Mouse (Mus musculus) forebrain, embryonic 11.5 days (tissue): ENCODE results near the gene Dpf2. TPM values are rescaled to one million over a fixed set of nuclear protein-coding genes. Genes with fewer than 3 reads are reported as not detected.

ENCODE experiments used
- ATAC-seq: fragments of 200-750 bp; cut with Nextera tagmentation; replicated peaks from 2 replicates; pipeline ENCODE4 v1.8.0; 2017; ENCODE audit warnings: moderate TSS enrichment; ENCODE audit not compliant: low FRiP score
- DNase-seq: peaks from one replicate; pipeline ENCODE4 v3.0.0-alpha.2; 2017; ENCODE audit warnings: low spot score
- H3K27ac ChIP-seq: fragments of 300-500 bp; sonication (generic); 2 replicates; pipeline ENCODE4 v1.5.1; 2014; ENCODE audit warnings: low read depth, low read length
- H3K27me3 ChIP-seq: fragments of 300-500 bp; sonication (generic); 2 replicates; pipeline ENCODE4 v1.6.1; 2014; ENCODE audit warnings: mild to moderate bottlenecking, low read length, mixed read lengths; ENCODE audit not compliant: control insufficient read depth, insufficient read depth
- H3K36me3 ChIP-seq: fragments of 300-500 bp; sonication (generic); 2 replicates; pipeline ENCODE4 v1.6.1; 2014; ENCODE audit warnings: mild to moderate bottlenecking, low read length, moderate library complexity, mixed read lengths; ENCODE audit not compliant: control insufficient read depth, insufficient read depth
- H3K4me1 ChIP-seq: fragments of 300-500 bp; sonication (generic); replicated peaks from 2 replicates; pipeline ENCODE4 v1.6.1; 2014; ENCODE audit warnings: low read length, mixed read lengths; ENCODE audit not compliant: control insufficient read depth, insufficient read depth
- H3K4me2 ChIP-seq: fragments of 300-500 bp; sonication (generic); 2 replicates; pipeline ENCODE4 v1.6.1; 2014; ENCODE audit warnings: low read depth, mild to moderate bottlenecking, low read length, moderate library complexity, mixed read lengths; ENCODE audit not compliant: severe bottlenecking
- H3K4me3 ChIP-seq: fragments of 300-500 bp; sonication (generic); 2 replicates; pipeline ENCODE4 v1.5.1; 2014; ENCODE audit warnings: low read depth, low read length
- H3K9ac ChIP-seq: fragments of 300-500 bp; sonication (generic); 2 replicates; pipeline ENCODE4 v1.6.1; 2014; ENCODE audit warnings: low read length
- H3K9me3 ChIP-seq: fragments of 300-500 bp; sonication (generic); 2 replicates; pipeline ENCODE4 v1.6.1; 2016; ENCODE audit warnings: low read length, mixed read lengths; ENCODE audit not compliant: control insufficient read depth
- WGBS: fragments of 180-500 bp; shearing (Covaris S2); extraction: QIAGEN DNeasy Blood & Tissue Kit; methylation state at CpG from one replicate; pipeline ENCODE4 v1.1.7; 2014; 5-methylcytosine and 5-hydroxymethylcytosine counted together
- polyA plus RNA-seq: library from polyadenylated mRNA; unstranded; fragments of >200 nt; fragmentation: Nextera tagmentation; extraction: Ambion mirVana; gene quantifications from 2 replicates; pipeline ENCODE4 v1.2.1, GENCODE M21; 2014

The Dpf2 gene
- polyA plus RNA-seq, 1 experiment from 2014 or later: 232 TPM

- Histone ChIP-seq H3K4me3 (no peak overlapping the region), H3K4me1 (0 out of 2 replicates have a peak, but pooled peaks cover 2% of the 10 kb centered on the region), H3K4me2 (no peak overlapping the region), H3K36me3 (peaks cover 6% of the 10 kb centered on the region; the same call in 1 of the 2 replicates), H3K27me3 (no peaks in the 10 kb centered on the region), H3K9ac (no peak overlapping the region), H3K27ac (no peak overlapping the region), H3K9me3 (no peaks in the 10 kb centered on the region)
- DNase-seq: no peak
- 81% methylated on average over 4 of the region's 4 CpGs for WGBS
- no peak for ATAC-seq
These were observed 27.4 kb upstream of the Dpf2 start for GRCm38 (mm10) chr19:5940173-5940572.

DNA sequence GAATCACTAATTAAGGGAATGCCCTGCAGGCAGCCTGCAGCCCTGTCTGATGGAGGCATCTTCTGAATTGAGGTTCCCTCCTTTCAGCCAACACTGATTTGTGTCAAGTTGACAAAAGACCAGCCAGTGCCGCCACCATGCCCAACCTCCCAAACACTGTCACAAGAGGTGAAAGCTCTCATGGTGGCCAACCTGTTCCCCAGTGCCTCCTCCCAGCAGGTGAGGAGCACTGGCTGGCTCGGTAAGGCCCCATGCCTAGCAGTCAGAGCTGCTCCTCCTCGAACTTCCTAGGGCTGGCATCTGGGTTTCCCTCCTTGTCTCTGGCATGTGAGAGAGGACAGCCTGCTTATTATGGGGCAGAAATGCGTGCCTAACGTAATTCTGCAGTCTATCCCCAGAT, 26.9 kb upstream of the Dpf2 start:
- Histone ChIP-seq H3K4me1 (0 out of 2 replicates have a peak, but pooled peaks cover 2% of the 10 kb centered on the region), H3K27me3 (no peaks in the 10 kb centered on the region), H3K9ac (no peak overlapping the region), H3K4me2 (no peak overlapping the region), H3K36me3 (peaks cover 6% of the 10 kb centered on the region; the same call in 1 of the 2 replicates), H3K9me3 (no peaks in the 10 kb centered on the region), H3K4me3 (no peak overlapping the region), H3K27ac (no peak overlapping the region)
- ATAC-seq (no peak), DNase-seq (no peak)
- 85% methylated on average over 5 of the region's 5 CpGs for WGBS

- Histone ChIP-seq H3K9ac (no peak overlapping the region), H3K27me3 (no peaks in the 10 kb centered on the region), H3K9me3 (no peaks in the 10 kb centered on the region), H3K36me3 (peaks cover 6% of the 10 kb centered on the region; the same call in 1 of the 2 replicates), H3K4me1 (0 out of 2 replicates have a peak, but pooled peaks cover 2% of the 10 kb centered on the region), H3K4me3 (no peak overlapping the region), H3K27ac (no peak overlapping the region), H3K4me2 (no peak overlapping the region)
- DNase-seq: no peak
- no peak for ATAC-seq
- 89% methylated on average over 6 of the region's 6 CpGs for WGBS
These were observed 25.7 kb upstream of the Dpf2 start for GRCm38 (mm10) chr19:5938516-5938915.

DNA sequence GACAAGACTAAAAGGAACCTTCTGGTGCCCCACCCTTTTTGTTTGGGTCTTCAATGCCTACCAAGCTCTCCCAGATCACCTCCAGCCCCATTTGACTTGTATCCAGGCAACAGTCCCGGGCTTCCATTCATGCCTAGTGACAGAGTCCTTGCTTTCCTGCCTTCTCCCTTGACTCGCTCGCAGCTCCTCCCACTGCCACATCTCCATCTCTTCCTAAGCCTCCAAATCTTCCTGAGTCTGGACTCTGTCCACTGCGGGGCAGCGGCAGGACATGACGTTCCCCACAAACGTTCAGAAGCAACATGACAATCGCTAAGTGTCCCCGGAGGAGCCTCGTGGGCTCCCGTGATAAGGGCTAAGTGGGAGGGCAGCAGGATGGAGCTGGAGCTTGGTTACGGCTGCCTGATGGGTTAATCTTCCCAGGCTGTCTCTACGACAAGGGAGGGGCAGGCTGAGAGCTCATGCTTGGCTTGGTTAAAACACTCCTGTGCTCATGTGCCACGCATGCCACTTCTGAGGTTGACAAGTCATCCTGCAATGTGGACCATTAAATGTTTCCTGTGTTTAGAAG, 25.1 kb upstream of the Dpf2 start:
- Histone ChIP-seq H3K4me3 (no peak overlapping the region), H3K36me3 (peaks cover 6% of the 10 kb centered on the region; the same call in 1 of the 2 replicates), H3K4me1 (0 out of 2 replicates have a peak, but pooled peaks cover 2% of the 10 kb centered on the region), H3K9me3 (no peaks in the 10 kb centered on the region), H3K27ac (no peak overlapping the region), H3K9ac (no peak overlapping the region), H3K4me2 (no peak overlapping the region), H3K27me3 (no peaks in the 10 kb centered on the region)
- DNase-seq (no peak), ATAC-seq (no peak)
- WGBS: 45% methylated on average over 14 of the region's 14 CpGs

- 0 out of 2 replicates have a peak, but pooled peaks cover 2% of the 10 kb centered on the region for H3K4me1 ChIP-seq
- no peak overlapping the region for H3K9ac ChIP-seq
- peaks cover 6% of the 10 kb centered on the region; the same call in 1 of the 2 replicates for H3K36me3 ChIP-seq
- DNase-seq (no peak), ATAC-seq (no peak)
- no peak overlapping the region for H3K27ac ChIP-seq
- H3K9me3 ChIP-seq: no peaks in the 10 kb centered on the region
- WGBS: 79% methylated on average over 21 of the region's 21 CpGs
- H3K4me3 ChIP-seq: no peak overlapping the region
- H3K27me3 ChIP-seq: no peaks in the 10 kb centered on the region
- no peak overlapping the region for H3K4me2 ChIP-seq
These were observed 24.5 kb upstream of the Dpf2 start for GRCm38 (mm10) chr19:5937095-5937835.

DNA sequence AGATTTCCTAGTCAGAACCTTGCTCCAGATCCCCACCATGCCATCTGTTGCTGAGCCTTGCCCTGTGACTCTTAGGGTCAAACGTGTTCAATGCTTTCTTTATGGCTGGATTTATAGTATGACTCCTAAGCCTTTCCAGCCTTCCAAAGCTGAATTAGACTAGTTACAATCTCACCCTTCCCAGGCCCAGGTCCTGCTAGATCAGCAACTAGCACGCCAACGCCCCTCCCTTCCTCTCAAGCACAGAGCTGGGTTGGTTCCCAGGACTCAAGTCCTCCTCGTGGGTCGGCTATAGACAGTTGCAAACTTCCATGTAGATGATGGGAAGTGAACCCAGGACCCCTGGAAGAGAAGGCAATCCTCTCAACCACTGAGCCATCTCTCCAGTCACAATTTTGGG, 22.9 kb upstream of the Dpf2 start:
- no peak for ATAC-seq
- WGBS: 88% methylated on average over 5 of the region's 5 CpGs
- Histone ChIP-seq H3K27ac (no peak overlapping the region), H3K36me3 (peaks cover 6% of the 10 kb centered on the region; the same call in 1 of the 2 replicates), H3K4me2 (no peak overlapping the region), H3K4me3 (no peak overlapping the region), H3K9ac (no peak overlapping the region), H3K27me3 (no peaks in the 10 kb centered on the region), H3K4me1 (0 out of 2 replicates have a peak, but pooled peaks cover 2% of the 10 kb centered on the region), H3K9me3 (no peaks in the 10 kb centered on the region)
- DNase-seq: no peak

GRCm38 (mm10) chr19:5935266-5935665, 22.5 kb upstream of the Dpf2 start:
- DNase-seq (no peak), ATAC-seq (no peak)
- Histone ChIP-seq H3K27me3 (no peaks in the 10 kb centered on the region), H3K4me2 (no peak overlapping the region), H3K27ac (no peak overlapping the region), H3K4me3 (no peak overlapping the region), H3K36me3 (peaks cover 6% of the 10 kb centered on the region; the same call in 1 of the 2 replicates), H3K9ac (no peak overlapping the region), H3K9me3 (no peaks in the 10 kb centered on the region), H3K4me1 (0 out of 2 replicates have a peak, but pooled peaks cover 2% of the 10 kb centered on the region)
- WGBS: 81% methylated on average over 3 of the region's 3 CpGs

- Histone ChIP-seq H3K9ac (no peak overlapping the region), H3K36me3 (no peaks in the 10 kb centered on the region), H3K4me1 (peaks cover 4% of the 10 kb centered on the region; the same call in 1 of the 2 replicates), H3K27me3 (peaks cover 3% of the 10 kb centered on the region; the same call in 1 of the 2 replicates), H3K4me3 (no peak overlapping the region), H3K9me3 (no peaks in the 10 kb centered on the region), H3K4me2 (no peak overlapping the region), H3K27ac (no peak overlapping the region)
- ATAC-seq (no peak), DNase-seq (no peak)
- WGBS: 77% methylated on average over 14 of the region's 14 CpGs
These were observed 17.1 kb upstream of the Dpf2 start for GRCm38 (mm10) chr19:5929634-5930596.
